Mouse (Mus musculus) lung, embryonic 15.5 days (tissue): Measurements from ENCODE around the gene Rln3. TPM values are rescaled to one million over a fixed set of nuclear protein-coding genes. Genes with fewer than 3 reads are reported as not detected.

Experiments used
- ATAC-seq: fragments of 200-750 bp; cut with Nextera tagmentation; 2 replicates; pipeline ENCODE4 v1.8.0; 2017; ENCODE audit warnings: moderate number of reproducible peaks, borderline replicate concordance; ENCODE audit not compliant: low FRiP score, low TSS enrichment; ENCODE audit errors: extremely low read depth
- H3K27ac ChIP-seq: fragments of 300-500 bp; sonication (generic); 2 replicates; pipeline ENCODE4 v1.5.1; 2015; ENCODE audit warnings: moderate library complexity, mild to moderate bottlenecking, inconsistent platforms
- H3K27me3 ChIP-seq: fragments of 300-500 bp; sonication (generic); 2 replicates; pipeline ENCODE4 v1.6.1; 2015; ENCODE audit warnings: inconsistent platforms
- H3K36me3 ChIP-seq: fragments of 300-500 bp; sonication (generic); 2 replicates; pipeline ENCODE4 v1.6.1; 2015; ENCODE audit warnings: inconsistent platforms
- H3K4me1 ChIP-seq: fragments of 300-500 bp; sonication (generic); 2 replicates; pipeline ENCODE4 v1.6.1; 2015; ENCODE audit warnings: inconsistent platforms
- H3K4me2 ChIP-seq: fragments of 300-500 bp; sonication (generic); 2 replicates; pipeline ENCODE4 v1.6.1; 2015; ENCODE audit warnings: inconsistent platforms, mild to moderate bottlenecking, moderate library complexity
- H3K4me3 ChIP-seq: fragments of 300-500 bp; sonication (generic); 2 replicates; pipeline ENCODE4 v1.5.1; 2015; ENCODE audit warnings: mild to moderate bottlenecking, inconsistent platforms
- H3K9ac ChIP-seq: fragments of 300-500 bp; sonication (generic); 2 replicates; pipeline ENCODE4 v1.6.1; 2015; ENCODE audit warnings: inconsistent platforms
- H3K9me3 ChIP-seq: fragments of 300-500 bp; sonication (generic); 2 replicates; pipeline ENCODE4 v1.6.1; 2016; ENCODE audit warnings: inconsistent platforms
- WGBS: fragments of 180-500 bp; shearing (Covaris S2); methylation state at CpG from one replicate; pipeline ENCODE4 v1.1.7; 2015; 5-methylcytosine and 5-hydroxymethylcytosine counted together
- polyA plus RNA-seq: library from polyadenylated mRNA; unstranded; fragments of >200 nt; fragmentation: Nextera tagmentation; extraction: Ambion mirVana; gene quantifications from 2 replicates; pipeline ENCODE4 v1.2.1, GENCODE M21; 2015

Rln3 gene
- polyA plus RNA-seq, 1 experiment from 2014 or later, result not detected

DNA sequence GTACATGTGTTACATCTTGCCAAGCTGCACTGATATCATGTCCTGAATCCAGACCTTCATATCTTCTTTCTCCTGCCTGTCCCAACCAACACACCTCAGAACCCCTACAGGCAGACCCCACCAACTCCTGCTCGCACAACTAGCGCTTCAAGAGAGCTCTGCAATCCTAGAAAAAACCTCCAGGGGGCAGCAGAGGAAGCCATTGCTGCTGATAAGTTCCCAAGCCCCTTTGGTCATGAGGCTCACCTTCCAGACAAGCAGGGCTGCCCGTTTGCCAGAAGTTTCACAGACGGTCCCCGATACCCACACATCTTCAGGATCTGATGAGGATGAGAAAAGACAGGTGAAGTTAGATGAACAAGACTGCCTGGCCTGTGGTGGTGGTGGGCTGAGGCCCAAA is 5.8 kb downstream of the Rln3 start:
- Histone ChIP-seq H3K27ac (no peak overlapping the region), H3K4me2 (no peak overlapping the region), H3K4me3 (no peak overlapping the region), H3K27me3 (peaks cover 33% of the 10 kb centered on the region), H3K4me1 (peaks cover 10% of the 10 kb centered on the region), H3K9me3 (no peaks in the 10 kb centered on the region), H3K36me3 (no peaks in the 10 kb centered on the region), H3K9ac (no peak overlapping the region)
- 3% methylated on average over 5 of the region's 5 CpGs for WGBS
- ATAC-seq, result peak; percentile 4; the same call in 1 of the 2 replicates

- no peak overlapping the region for H3K4me2 ChIP-seq
- no peak overlapping the region for H3K4me3 ChIP-seq
- H3K9ac ChIP-seq, result no peak overlapping the region
- H3K36me3 ChIP-seq, result no peaks in the 10 kb centered on the region
- ATAC-seq, result no peak
- no peaks in the 10 kb centered on the region for H3K9me3 ChIP-seq
- WGBS, result 56% methylated on average over 5 of the region's 5 CpGs
- peaks cover 22% of the 10 kb centered on the region for H3K27me3 ChIP-seq
- H3K4me1 ChIP-seq, result peaks cover 10% of the 10 kb centered on the region
- H3K27ac ChIP-seq, result no peak overlapping the region
Measured at GRCm38 (mm10) chr8:84038015-84038414, 6.8 kb downstream of the Rln3 start.

GRCm38 (mm10) chr8:84032777-84033176 is 12.0 kb downstream of the Rln3 start:
- Histone ChIP-seq H3K36me3 (no peaks in the 10 kb centered on the region), H3K4me3 (no peak overlapping the region), H3K4me1 (no peaks in the 10 kb centered on the region), H3K9ac (no peak overlapping the region), H3K27ac (no peak overlapping the region), H3K27me3 (0 out of 2 replicates have a peak, but pooled peaks cover 3% of the 10 kb centered on the region), H3K4me2 (no peak overlapping the region), H3K9me3 (no peaks in the 10 kb centered on the region)
- 68% methylated on average over 4 of the region's 4 CpGs for WGBS
- no peak for ATAC-seq

DNA sequence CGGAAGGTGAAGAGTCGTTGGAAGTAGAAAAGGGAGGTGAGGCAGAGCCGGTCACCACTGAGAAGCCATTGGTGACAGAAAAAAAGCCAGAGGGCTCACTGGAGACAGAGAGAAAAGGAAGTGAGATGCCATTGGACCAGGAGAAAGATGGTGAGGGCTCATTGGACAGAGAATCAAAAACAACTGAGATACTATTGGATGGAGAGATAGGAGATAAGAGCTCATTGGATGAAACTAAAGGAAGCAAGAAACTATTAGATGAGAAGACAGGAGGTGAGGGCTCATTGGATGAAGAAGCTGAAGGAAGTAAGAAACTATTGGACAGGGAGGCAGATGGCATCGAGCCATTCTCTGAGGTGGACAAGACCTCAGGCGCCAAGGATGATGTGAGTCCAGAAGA is 15.5 kb downstream of the Rln3 start:
- no peak for ATAC-seq
- Histone ChIP-seq H3K4me2 (no peak overlapping the region), H3K4me3 (no peak overlapping the region), H3K4me1 (peaks cover 13% of the 10 kb centered on the region), H3K27ac (no peak overlapping the region), H3K9ac (no peak overlapping the region), H3K9me3 (no peaks in the 10 kb centered on the region), H3K27me3 (peaks cover 25% of the 10 kb centered on the region), H3K36me3 (no peaks in the 10 kb centered on the region)
- 80% methylated on average over 5 of the region's 5 CpGs for WGBS

- Histone ChIP-seq H3K4me2 (no peak overlapping the region), H3K9ac (no peak overlapping the region), H3K9me3 (no peaks in the 10 kb centered on the region), H3K4me3 (no peak overlapping the region), H3K27me3 (peaks cover 25% of the 10 kb centered on the region), H3K4me1 (peaks cover 30% of the 10 kb centered on the region), H3K27ac (no peak overlapping the region), H3K36me3 (no peaks in the 10 kb centered on the region)
- ATAC-seq, result no peak
- 19% methylated on average over 10 of the region's 10 CpGs for WGBS
Measured at GRCm38 (mm10) chr8:84027449-84027848, 17.4 kb downstream of the Rln3 start.

GRCm38 (mm10) chr8:84025863-84026262 is 18.9 kb downstream of the Rln3 start:
- Histone ChIP-seq H3K9ac (peak overlapping the region; percentile 14), H3K9me3 (no peaks in the 10 kb centered on the region), H3K27ac (no peak overlapping the region), H3K36me3 (no peaks in the 10 kb centered on the region), H3K4me1 (peaks cover 45% of the 10 kb centered on the region), H3K27me3 (peaks cover 38% of the 10 kb centered on the region), H3K4me2 (peak overlapping the region; percentile 73), H3K4me3 (peak overlapping the region; percentile 42)
- 2% methylated on average over 41 of the region's 41 CpGs for WGBS
- ATAC-seq, result peak; percentile 71; the same call in 1 of the 2 replicates

GRCm38 (mm10) chr8:84024171-84024570 is 20.6 kb downstream of the Rln3 start:
- no peak overlapping the region for H3K27ac ChIP-seq
- peaks cover 54% of the 10 kb centered on the region for H3K4me1 ChIP-seq
- no peak for ATAC-seq
- H3K4me2 ChIP-seq, result no peak overlapping the region
- peaks cover 50% of the 10 kb centered on the region for H3K27me3 ChIP-seq
- H3K9ac ChIP-seq, result no peak overlapping the region
- H3K9me3 ChIP-seq, result no peaks in the 10 kb centered on the region
- H3K36me3 ChIP-seq, result no peaks in the 10 kb centered on the region
- no peak overlapping the region for H3K4me3 ChIP-seq
- WGBS, result 16% methylated on average over 10 of the region's 10 CpGs

DNA sequence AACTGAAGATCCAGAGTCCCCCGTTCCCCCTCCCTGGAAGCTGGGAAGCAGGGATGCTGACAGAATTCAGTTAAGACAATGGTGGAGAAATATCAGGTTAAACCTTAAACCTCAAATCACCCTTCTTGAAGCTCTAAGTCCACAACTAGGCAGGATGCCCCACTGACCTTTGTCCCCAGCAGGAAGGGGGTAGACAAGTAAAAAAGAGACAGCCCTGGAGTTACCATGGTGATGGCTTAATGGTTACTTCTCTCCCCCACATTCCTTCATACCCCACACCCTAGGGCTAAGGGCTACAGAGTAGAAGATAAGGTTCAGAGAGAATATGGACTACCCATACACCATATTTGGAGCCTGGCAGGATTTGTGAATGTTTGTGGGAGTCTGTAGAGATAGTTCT is 21.2 kb downstream of the Rln3 start:
- H3K27ac ChIP-seq, result no peak overlapping the region
- peak overlapping the region; percentile 14 for H3K4me2 ChIP-seq
- ATAC-seq, result no peak
- H3K9ac ChIP-seq, result no peak overlapping the region
- H3K36me3 ChIP-seq, result no peaks in the 10 kb centered on the region
- peaks cover 54% of the 10 kb centered on the region for H3K4me1 ChIP-seq
- H3K4me3 ChIP-seq, result no peak overlapping the region
- H3K9me3 ChIP-seq, result no peaks in the 10 kb centered on the region
- 44% methylated on average over 1 of the region's 1 CpGs for WGBS
- H3K27me3 ChIP-seq, result peaks cover 50% of the 10 kb centered on the region

DNA sequence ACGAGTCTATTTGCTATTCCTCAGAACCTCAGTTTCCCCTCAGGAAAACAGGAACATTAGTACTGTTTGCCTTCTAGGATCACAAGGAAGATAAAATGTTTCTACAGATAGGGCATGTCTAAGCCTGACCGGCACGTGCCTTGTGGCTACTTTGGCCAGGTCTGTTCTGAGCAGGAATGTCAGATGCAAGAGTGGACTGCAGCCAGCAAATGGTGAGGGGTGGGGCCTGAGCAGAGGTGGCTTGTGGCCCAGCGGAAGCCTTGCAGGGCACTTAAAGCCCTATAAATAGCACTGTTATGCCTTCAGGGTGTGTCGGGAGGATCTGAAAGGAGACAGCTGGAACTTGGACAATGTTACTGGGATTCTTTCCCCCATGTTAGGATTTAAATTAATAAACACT is 21.7 kb downstream of the Rln3 start:
- Histone ChIP-seq H3K4me1 (peaks cover 54% of the 10 kb centered on the region), H3K36me3 (no peaks in the 10 kb centered on the region), H3K4me3 (no peak overlapping the region), H3K9ac (no peak overlapping the region), H3K27ac (peak overlapping the region; percentile 26; the same call in 1 of the 2 replicates), H3K4me2 (peak overlapping the region; percentile 14), H3K9me3 (no peaks in the 10 kb centered on the region), H3K27me3 (peaks cover 50% of the 10 kb centered on the region)
- WGBS, result 5% methylated on average over 5 of the region's 5 CpGs
- ATAC-seq, result no peak

GRCm38 (mm10) chr8:84021569-84021968 is 23.2 kb downstream of the Rln3 start:
- no peak for ATAC-seq
- peaks cover 52% of the 10 kb centered on the region for H3K4me1 ChIP-seq
- WGBS, result 36% methylated on average over 12 of the region's 12 CpGs
- peaks cover 38% of the 10 kb centered on the region for H3K27me3 ChIP-seq
- H3K27ac ChIP-seq, result peak overlapping the region; percentile 75
- no peaks in the 10 kb centered on the region for H3K36me3 ChIP-seq
- H3K9ac ChIP-seq, result peak overlapping the region; percentile 24
- no peaks in the 10 kb centered on the region for H3K9me3 ChIP-seq
- H3K4me3 ChIP-seq, result peak overlapping the region; percentile 26
- peak overlapping the region; percentile 56 for H3K4me2 ChIP-seq

DNA sequence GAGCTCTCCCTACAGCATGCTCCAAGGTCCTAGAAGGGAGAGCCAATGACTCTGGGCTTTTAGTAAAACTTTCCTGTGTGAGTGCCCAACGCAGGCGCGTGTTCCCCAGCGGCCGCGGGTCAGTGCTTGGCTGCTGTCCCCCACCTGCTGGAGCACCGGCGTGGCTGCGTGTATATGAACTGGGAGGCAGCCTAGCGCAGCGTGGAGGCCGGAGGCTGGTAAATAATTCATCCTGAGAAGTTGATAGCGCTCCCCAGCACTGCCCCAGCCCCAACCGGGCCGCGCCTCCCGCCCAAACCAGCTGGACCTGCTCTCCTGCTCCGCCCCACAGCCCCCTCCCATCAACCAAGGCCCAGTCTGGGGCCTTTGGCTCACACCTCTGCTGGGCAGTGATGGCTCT is 23.7 kb downstream of the Rln3 start, which contains the start of gene Palm3:
Gene Palm3 (plus strand): TSS at position 376 of the 400 bp plus-strand sequence.
- peak within 1 kb of the TSS; percentile 26 for H3K4me3 ChIP-seq
- peak; percentile 53 for ATAC-seq
- H3K36me3 ChIP-seq, result no peaks in the 10 kb centered on the region
- H3K4me1 ChIP-seq, result peaks cover 48% of the 10 kb centered on the region
- peaks cover 34% of the 10 kb centered on the region; the same call in 1 of the 2 replicates for H3K27me3 ChIP-seq
- peak within 1 kb of the TSS; percentile 56 for H3K4me2 ChIP-seq
- peak within 1 kb of the TSS; percentile 24 for H3K9ac ChIP-seq
- 7% methylated on average over 18 of the region's 18 CpGs for WGBS
- H3K27ac ChIP-seq, result peak within 1 kb of the TSS; percentile 75
- no peaks in the 10 kb centered on the region for H3K9me3 ChIP-seq

GRCm38 (mm10) chr8:84019738-84020137 is 25.1 kb downstream of the Rln3 start:
- Histone ChIP-seq H3K27me3 (peaks cover 25% of the 10 kb centered on the region; the same call in 1 of the 2 replicates), H3K27ac (no peak overlapping the region), H3K4me3 (no peak overlapping the region), H3K9me3 (no peaks in the 10 kb centered on the region), H3K4me2 (no peak overlapping the region), H3K9ac (no peak overlapping the region), H3K4me1 (peaks cover 41% of the 10 kb centered on the region), H3K36me3 (no peaks in the 10 kb centered on the region)
- ATAC-seq, result no peak
- WGBS, result 71% methylated on average over 9 of the region's 9 CpGs

GRCm38 (mm10) chr8:84015833-84016232 is 29.0 kb downstream of the Rln3 start:
- Histone ChIP-seq H3K27ac (no peak overlapping the region), H3K9ac (no peak overlapping the region), H3K9me3 (no peaks in the 10 kb centered on the region), H3K36me3 (no peaks in the 10 kb centered on the region), H3K27me3 (peaks cover 44% of the 10 kb centered on the region), H3K4me2 (no peak overlapping the region), H3K4me1 (peaks cover 27% of the 10 kb centered on the region), H3K4me3 (no peak overlapping the region)
- 92% methylated on average over 5 of the region's 5 CpGs for WGBS
- no peak for ATAC-seq
